Mouse (Mus musculus) urinary bladder, adult 2 months (tissue): ENCODE data around the gene Duox2. TPM values are rescaled to one million over a fixed set of nuclear protein-coding genes. Genes with fewer than 3 reads are reported as not detected.

Source experiments
- DNase-seq: peaks from one replicate; pipeline ENCODE4 v3.0.0; 2022; ENCODE audit warnings: low spot score
- polyA plus RNA-seq: library from polyadenylated mRNA; depleted of rRNA; stranded (reverse); fragments of >200 nt; gene quantifications from 2 replicates; pipeline ENCODE4 v1.2.3, GENCODE M21; 2012; rRNA removed

Gene Duox2
- polyA plus RNA-seq, 1 experiment = 0.54 TPM

DNA sequence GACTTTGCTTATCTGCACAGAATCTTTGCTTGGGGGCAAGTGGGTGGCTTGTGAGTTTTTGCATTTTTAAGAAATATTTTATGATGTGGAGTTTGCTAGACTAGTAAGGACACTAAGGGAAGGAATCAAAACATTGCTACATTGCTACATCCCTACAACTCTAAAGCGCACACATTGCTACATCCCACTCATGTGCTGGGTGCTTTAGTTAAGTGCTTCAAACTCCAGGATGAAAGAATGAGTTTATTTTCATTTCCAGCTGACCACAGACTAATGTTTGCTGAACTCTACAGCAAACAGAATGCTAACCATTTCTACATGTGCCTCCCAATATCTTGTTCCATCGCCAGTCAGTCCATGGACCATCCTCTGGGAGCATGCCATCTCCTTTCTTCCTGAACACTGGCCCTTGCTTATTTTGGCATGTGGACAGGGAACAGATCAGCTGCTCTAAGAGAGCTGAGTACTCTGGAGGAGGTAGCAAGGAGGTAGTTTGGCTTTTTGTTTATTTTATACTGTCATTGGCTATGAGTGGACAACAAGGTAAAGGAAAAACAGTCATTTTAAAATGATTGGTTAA is 60.3 kb downstream of the Duox2 start:
- DNase-seq = no peak

DNA sequence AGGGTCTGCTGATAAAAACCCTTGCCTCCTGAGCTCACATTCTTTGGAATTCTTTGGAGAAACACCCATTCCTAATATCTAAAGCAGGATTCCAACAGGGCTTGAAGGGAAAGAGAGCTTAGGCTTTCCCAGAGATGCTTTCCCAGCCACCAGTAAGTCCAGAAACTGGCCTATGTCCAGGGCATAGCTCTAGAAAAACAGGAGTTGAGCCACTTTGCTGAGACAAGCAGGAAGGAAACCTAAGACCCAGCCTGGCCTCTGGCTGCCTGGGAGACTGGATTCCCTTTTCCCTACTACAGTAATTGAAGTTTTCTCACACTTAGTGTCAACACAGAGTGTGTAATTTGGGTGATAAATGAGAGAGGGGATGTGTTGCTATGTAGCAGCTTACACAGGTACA is 61.9 kb downstream of the Duox2 start:
- DNase-seq = no peak

DNA sequence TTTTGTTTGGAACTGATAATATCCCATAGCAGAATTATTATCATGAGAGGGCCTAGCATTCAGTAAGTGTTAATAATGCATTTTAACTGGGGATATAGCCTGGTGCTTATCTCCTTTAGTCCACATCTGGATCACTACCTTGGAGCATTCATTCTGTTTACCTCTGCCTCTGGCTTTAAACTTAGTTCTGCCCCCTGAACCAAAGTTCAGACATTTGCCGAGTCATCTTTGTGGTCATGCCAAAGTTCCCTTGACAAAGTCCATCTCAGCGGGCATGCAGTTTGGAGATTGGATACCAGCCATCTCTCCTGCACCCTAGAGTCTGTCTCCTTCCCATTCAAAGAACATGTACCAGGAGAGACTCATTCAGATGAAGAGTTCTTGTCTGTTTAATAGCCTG is 62.8 kb downstream of the Duox2 start:
- no peak for DNase-seq

DNA sequence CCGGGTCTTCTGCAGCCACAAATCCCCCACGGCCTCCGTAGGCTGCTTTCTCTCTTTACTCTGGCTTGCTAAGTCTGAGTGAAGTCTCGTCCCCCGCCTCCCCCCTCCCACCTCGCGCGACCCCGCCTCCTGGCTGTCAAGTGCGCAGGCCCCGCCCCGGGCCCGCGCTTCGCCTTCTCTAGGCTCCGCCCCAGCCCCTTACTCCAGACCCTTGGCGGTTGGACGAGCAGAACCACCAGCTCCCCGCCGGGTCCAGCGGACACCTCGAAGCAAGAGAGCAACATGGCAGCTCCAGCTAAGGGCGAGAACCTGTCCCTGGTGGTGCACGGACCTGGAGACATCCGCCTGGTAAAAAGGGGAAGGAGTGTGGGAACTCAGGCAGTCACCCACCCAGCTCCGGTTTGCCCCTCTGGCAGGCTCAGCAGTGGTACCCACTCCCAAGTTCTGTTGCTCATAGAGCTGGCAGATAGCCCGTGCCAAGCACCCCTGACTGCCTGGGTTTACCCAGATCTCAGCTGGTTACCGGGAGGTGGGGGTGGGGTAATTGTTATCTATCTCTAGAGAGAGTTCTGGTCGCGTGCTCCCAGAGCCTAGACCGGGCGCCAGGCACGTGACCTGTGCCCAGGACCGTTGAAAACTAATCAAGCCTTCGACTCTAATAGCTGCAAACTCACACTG is 63.5 kb downstream of the Duox2 start, which contains the start of gene Sord:
Sord (plus strand) TSS at position 139 of the 678 bp plus-strand sequence.
- DNase-seq = peak; percentile 66

DNA sequence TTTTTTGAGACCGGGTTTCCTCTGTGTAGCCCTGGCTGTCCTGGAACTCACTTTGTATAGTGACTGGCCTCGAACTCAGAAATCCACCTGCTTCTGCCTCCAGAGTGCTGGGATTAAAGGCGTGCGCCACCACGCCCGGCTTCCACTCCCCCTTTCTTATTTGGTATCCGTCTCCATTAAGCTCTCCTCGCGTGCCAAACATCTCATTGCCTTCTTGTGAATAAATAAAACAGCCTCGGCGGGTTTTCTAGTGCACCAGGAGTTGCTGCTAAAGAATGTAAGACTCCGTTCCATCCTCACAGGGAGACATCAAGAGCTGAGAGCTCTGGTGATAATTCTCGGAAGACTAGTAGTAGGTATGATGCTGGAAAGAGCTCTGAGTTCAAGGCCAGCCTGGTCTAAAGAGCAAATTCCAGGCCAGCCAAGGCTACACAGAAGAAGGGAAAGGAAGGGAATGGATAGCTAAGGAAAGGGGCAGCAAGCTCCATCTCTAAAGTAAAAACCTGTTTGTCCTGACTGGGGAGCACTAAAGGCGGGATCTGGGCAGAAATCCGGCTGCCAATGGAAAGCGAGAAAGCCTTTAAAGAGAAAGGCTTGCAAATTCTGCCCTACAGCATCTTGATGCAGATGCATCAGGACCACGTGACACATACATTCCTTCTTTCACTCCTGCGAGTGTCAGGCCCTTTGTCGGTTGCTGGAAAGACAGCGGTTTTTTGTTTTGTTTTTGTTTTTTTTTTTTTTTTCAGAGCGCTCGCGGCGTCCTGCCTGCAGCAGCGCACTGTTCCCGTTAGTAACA is 64.3 kb downstream of the Duox2 start:
- peak; percentile 23 for DNase-seq

DNA sequence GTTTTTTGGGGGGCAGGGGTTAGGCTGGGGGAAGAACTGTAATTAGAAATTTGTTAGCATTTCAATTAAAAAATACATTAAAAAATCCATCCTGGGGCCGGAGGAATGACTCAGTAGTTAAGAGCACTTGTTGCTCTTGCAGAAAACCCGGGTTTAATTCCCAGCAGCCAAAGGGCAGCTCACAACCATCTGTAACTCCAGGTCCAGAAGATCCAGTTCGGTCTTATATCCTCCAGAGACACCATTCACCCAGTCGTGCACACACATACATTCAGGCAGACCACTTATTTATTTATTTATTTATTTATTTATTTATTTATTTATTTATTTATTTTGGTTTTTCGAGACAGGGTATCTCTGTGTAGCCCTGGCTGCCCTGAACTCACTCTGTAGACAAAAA is 64.9 kb downstream of the Duox2 start:
- DNase-seq = no peak

DNA sequence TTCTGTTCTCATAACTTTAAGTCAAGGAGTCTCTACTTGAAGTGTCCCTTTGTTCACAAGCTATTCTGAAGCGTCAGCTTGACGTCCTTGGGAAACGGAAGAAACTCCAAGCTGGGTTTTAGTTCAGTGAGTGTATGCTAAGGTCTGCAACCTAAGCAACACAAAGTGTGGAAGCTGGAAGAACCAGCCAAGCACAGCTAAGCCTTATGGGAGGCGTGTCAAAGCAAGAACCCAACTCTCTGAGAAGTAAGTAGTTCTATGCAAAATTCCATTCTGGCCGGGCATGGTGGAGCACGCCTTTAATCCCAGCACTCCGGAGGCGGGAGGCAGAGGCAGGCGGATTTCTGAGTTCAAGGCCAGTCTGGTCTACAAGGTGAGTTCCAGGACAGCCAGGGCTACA is 66.6 kb downstream of the Duox2 start:
- no peak for DNase-seq

DNA sequence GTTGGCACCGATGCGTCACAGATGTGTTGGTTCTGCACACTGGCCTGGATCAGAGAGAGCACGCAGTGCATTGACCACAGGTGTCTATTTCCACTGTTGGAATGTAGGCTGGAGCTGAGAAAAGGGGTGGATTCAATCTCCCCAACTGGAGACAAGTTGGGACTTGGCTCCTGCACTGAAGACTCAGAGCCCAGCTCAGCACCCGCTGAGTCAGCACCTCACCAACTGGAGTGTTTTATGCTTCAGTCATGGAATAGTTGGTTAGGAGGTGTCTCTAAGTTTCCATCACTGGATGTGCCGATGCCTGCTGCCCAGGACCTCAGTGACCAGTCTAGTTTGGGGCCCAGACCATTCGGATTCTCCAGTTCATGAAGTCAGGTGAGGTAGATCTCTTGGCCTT is 67.9 kb downstream of the Duox2 start:
- no peak for DNase-seq

Other genes with a start within 250 kb of the Duox2 start
- gene Spg11, start 180.1 kb downstream of the Duox2 start, polyA plus RNA-seq = 8.9 and 10.1 TPM in 2 replicates
- 721 and 902 TPM in 2 replicates for gene B2m, start 150.8 kb downstream of the Duox2 start, polyA plus RNA-seq
- gene Trim69, start 137.7 kb downstream of the Duox2 start, polyA plus RNA-seq = 0.04 and 0.06 TPM in 2 replicates
- not detected in 2 replicates for gene Patl2, start 112.3 kb downstream of the Duox2 start, polyA plus RNA-seq
- gene Terb2, start 112.2 kb downstream of the Duox2 start, polyA plus RNA-seq = not detected in 2 replicates
- gene Sord, start 63.7 kb downstream of the Duox2 start, polyA plus RNA-seq = 57.5 and 74.7 TPM in 2 replicates
- gene Duoxa2, start 451 bp upstream of the Duox2 start, polyA plus RNA-seq = 0.34 and 0.50 TPM in 2 replicates
- gene Duoxa1, start 15.3 kb upstream of the Duox2 start, polyA plus RNA-seq = 22.8 and 26.6 TPM in 2 replicates
- 5.3 and 6.8 TPM in 2 replicates for gene Duox1, start 17.2 kb upstream of the Duox2 start, polyA plus RNA-seq
- 8.2 TPM in 2 replicates for gene Shf, start 70.7 kb upstream of the Duox2 start, polyA plus RNA-seq
- gene Slc28a2, start 128.0 kb upstream of the Duox2 start, polyA plus RNA-seq = 3.3 and 4.0 TPM in 2 replicates
- gene Gm14085, start 186.5 kb upstream of the Duox2 start, polyA plus RNA-seq = 0.01 TPM in 1 of 2 replicates, not detected in the other